Mouse (Mus musculus) liver, embryonic 14.5 days (tissue): Measurements from ENCODE around the gene Mfsd12.

ENCODE experiments used
- CTCF ChIP-seq: IDR thresholded peaks from 2 replicates; pipeline ENCODE4 v1.5.1; 2016; ENCODE audit warnings: antibody characterized with exemption, low read depth, control low read depth
- EP300 ChIP-seq: IDR thresholded peaks from 2 replicates; pipeline ENCODE4 v1.6.1; 2016; ENCODE audit warnings: antibody characterized with exemption, low read depth

GRCm38 (mm10) chr10:81379809-81380378 is 22.6 kb downstream of the Mfsd12 start:
- no peak for TF ChIP-seq CTCF
- no peak for TF ChIP-seq EP300
